Mouse (Mus musculus): ENCODE measurements at regions not wholly inside any gene's neighbourhood (a gene's known extent, or its start where the extent isn't known, plus 50 kb on each side); places are given as distances from the start of the nearest gene placed in this dataset.

DNA sequence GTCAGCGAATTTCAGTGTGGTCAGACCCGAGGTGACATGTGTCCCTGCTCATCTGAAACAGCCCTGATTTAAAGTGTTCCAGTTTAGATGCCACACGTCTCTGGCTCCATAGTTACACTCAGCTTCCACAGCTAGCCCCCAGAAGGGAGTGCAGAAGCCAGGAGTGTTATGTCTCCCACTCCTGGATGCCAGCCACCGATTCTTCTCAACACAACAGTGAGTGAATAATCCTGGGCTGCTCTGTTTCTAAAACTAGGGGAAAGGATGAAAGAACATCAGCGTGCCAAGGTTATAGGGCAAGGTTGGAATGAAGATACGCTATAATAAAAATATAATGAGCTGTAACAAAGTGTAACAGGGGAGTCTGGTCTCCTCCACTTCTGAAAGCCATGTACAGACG lies 51.5 kb upstream of the Stmnd1 start:
- TF ChIP-seq CTCF (IDR thresholded peaks at IDR 0.05; ENCODE audit: low read depth, low read length) (no peak), POLR2A (IDR thresholded peaks at IDR 0.05; ENCODE audit: insufficient read depth, low read length) (no peak), EP300 (IDR thresholded peaks at IDR 0.05; ENCODE audit: insufficient read depth, low read depth, low read length) (no peak)
- no peaks in the 10 kb centered on the region for H3K36me3 ChIP-seq (ENCODE audit: control insufficient read depth, insufficient read depth, low read length, poor library complexity, severe bottlenecking)
- no peak overlapping the region for H3K27ac ChIP-seq (ENCODE audit: insufficient read depth, low read length)
- H3K4me1 ChIP-seq (ENCODE audit: control insufficient read depth, insufficient read depth, low read length): no peaks in the 10 kb centered on the region
- no peak overlapping the region for H3K4me3 ChIP-seq (ENCODE audit: low read depth, low read length)
- no peak overlapping the region for H3K9ac ChIP-seq (ENCODE audit: low read depth, poor library complexity, severe bottlenecking)
- H3K27me3 ChIP-seq (ENCODE audit: control insufficient read depth, insufficient read depth, low read length, poor library complexity, severe bottlenecking): no peaks in the 10 kb centered on the region; the same call in 1 of the 2 replicates
- H3K9me3 ChIP-seq (replicated peaks; ENCODE audit: control insufficient read depth, insufficient read depth, low read length, poor library complexity, severe bottlenecking): 0 out of 2 replicates have a peak, but pooled peaks cover 3% of the 10 kb centered on the region

DNA sequence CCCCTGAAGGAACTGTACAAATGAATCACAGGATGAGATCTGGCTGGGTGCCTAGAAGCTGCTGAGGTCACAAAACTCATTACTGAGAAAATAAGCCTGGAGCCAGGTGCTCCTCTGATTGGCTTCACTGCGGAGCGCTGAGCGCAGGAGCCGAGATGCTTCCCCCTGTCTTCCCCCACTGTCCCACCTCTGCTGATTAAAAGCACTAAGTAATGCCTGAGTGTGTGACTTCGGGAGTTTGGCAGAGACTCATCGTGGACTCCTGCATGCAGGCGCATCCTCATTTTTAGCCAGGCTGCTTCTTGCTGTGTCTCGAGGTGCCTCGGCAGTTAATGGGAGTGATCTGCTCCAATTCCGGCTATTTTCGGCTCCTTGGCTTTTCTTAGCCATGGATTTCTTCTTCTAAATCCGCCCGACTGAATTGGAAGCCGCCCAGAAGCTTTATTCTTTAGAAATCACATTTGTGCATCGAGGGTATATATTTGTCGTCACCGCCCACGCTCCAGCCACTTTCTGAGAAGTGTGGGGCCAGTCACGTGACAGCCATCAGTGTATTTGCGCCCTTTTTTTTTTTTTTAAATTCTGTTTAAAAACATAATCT lies 55.3 kb upstream of the Stmnd1 start:
- H3K9ac ChIP-seq (ENCODE audit: low read depth, poor library complexity, severe bottlenecking): no peak overlapping the region
- H3K4me3 ChIP-seq (ENCODE audit: low read depth, low read length): no peak overlapping the region
- no peaks in the 10 kb centered on the region; the same call in 1 of the 2 replicates for H3K27me3 ChIP-seq (ENCODE audit: control insufficient read depth, insufficient read depth, low read length, poor library complexity, severe bottlenecking)
- H3K9me3 ChIP-seq (replicated peaks; ENCODE audit: control insufficient read depth, insufficient read depth, low read length, poor library complexity, severe bottlenecking): 0 out of 2 replicates have a peak, but pooled peaks cover 3% of the 10 kb centered on the region
- H3K27ac ChIP-seq (ENCODE audit: insufficient read depth, low read length): no peak overlapping the region
- TF ChIP-seq POLR2A (IDR thresholded peaks at IDR 0.05; ENCODE audit: insufficient read depth, low read length) (no peak), EP300 (IDR thresholded peaks at IDR 0.05; ENCODE audit: insufficient read depth, low read depth, low read length) (no peak), CTCF (IDR thresholded peaks at IDR 0.05; ENCODE audit: low read depth, low read length) (no peak)
- no peaks in the 10 kb centered on the region for H3K36me3 ChIP-seq (ENCODE audit: control insufficient read depth, insufficient read depth, low read length, poor library complexity, severe bottlenecking)
- H3K4me1 ChIP-seq (ENCODE audit: control insufficient read depth, insufficient read depth, low read length): no peaks in the 10 kb centered on the region

DNA sequence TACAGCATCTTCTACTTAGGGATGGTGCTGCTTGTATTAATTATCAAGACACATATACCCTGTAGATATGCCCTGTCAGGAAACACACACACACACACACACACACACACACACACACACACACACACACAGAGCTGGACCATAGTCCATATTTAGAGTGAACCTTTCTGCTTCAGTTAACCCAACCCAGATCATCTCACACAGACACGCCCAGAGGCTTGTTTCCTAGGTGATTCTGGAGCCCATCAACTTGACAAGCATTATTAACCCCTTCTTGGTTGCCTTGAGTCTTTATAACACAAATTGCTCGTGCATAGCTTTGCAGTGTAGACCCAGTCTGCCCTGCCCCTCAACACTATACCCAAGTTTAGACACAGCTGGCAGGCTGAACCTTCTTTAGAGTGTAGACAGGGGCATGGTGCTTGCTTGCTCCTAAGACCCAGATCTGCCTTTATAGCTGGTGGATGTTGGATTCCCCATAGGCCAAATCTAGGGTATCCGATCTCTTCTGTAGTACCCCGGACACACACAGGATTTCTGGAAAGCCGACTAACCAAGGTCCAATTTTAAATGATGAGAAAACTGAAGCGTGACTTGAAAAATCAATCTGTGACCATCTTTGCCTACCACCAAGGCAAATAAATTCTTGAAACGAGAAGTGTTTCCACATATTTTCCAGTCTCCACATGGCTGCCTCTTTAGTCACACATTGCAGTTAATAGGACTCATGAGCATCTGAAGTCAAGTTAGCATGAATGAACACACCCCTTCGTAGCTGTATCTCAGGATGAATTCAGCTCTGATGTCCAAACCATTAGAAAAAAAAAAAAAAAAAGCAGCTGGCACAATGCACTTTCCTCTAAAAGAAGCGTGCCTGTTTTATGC lies 56.3 kb upstream of the Stmnd1 start:
- no peak overlapping the region for H3K27ac ChIP-seq (ENCODE audit: insufficient read depth, low read length)
- no peaks in the 10 kb centered on the region for H3K4me1 ChIP-seq (ENCODE audit: control insufficient read depth, insufficient read depth, low read length)
- TF ChIP-seq EP300 (IDR thresholded peaks at IDR 0.05; ENCODE audit: insufficient read depth, low read depth, low read length) (no peak), CTCF (IDR thresholded peaks at IDR 0.05; ENCODE audit: low read depth, low read length) (no peak), POLR2A (IDR thresholded peaks at IDR 0.05; ENCODE audit: insufficient read depth, low read length) (no peak)
- 0 out of 2 replicates have a peak, but pooled peaks cover 3% of the 10 kb centered on the region for H3K9me3 ChIP-seq (replicated peaks; ENCODE audit: control insufficient read depth, insufficient read depth, low read length, poor library complexity, severe bottlenecking)
- no peaks in the 10 kb centered on the region for H3K36me3 ChIP-seq (ENCODE audit: control insufficient read depth, insufficient read depth, low read length, poor library complexity, severe bottlenecking)
- H3K27me3 ChIP-seq (ENCODE audit: control insufficient read depth, insufficient read depth, low read length, poor library complexity, severe bottlenecking): no peaks in the 10 kb centered on the region; the same call in 1 of the 2 replicates
- H3K9ac ChIP-seq (ENCODE audit: low read depth, poor library complexity, severe bottlenecking): no peak overlapping the region
- H3K4me3 ChIP-seq (ENCODE audit: low read depth, low read length): no peak overlapping the region

GRCm38 (mm10) chr13:46203551-46203950 lies 70.0 kb upstream of the Stmnd1 start:
- H3K4me1 ChIP-seq (ENCODE audit: control insufficient read depth, insufficient read depth, low read length): no peaks in the 10 kb centered on the region
- no peaks in the 10 kb centered on the region for H3K36me3 ChIP-seq (ENCODE audit: control insufficient read depth, insufficient read depth, low read length, poor library complexity, severe bottlenecking)
- no peak overlapping the region for H3K27ac ChIP-seq (ENCODE audit: insufficient read depth, low read length)
- no peak for TF ChIP-seq EP300 (IDR thresholded peaks at IDR 0.05; ENCODE audit: insufficient read depth, low read depth, low read length)
- TF ChIP-seq POLR2A (IDR thresholded peaks at IDR 0.05; ENCODE audit: insufficient read depth, low read length): no peak
- TF ChIP-seq CTCF (IDR thresholded peaks at IDR 0.05; ENCODE audit: low read depth, low read length): no peak
- no peaks in the 10 kb centered on the region for H3K27me3 ChIP-seq (ENCODE audit: control insufficient read depth, insufficient read depth, low read length, poor library complexity, severe bottlenecking)
- H3K9ac ChIP-seq (ENCODE audit: low read depth, poor library complexity, severe bottlenecking): no peak overlapping the region
- no peak overlapping the region for H3K4me3 ChIP-seq (ENCODE audit: low read depth, low read length)
- no peaks in the 10 kb centered on the region for H3K9me3 ChIP-seq (replicated peaks; ENCODE audit: control insufficient read depth, insufficient read depth, low read length, poor library complexity, severe bottlenecking)

DNA sequence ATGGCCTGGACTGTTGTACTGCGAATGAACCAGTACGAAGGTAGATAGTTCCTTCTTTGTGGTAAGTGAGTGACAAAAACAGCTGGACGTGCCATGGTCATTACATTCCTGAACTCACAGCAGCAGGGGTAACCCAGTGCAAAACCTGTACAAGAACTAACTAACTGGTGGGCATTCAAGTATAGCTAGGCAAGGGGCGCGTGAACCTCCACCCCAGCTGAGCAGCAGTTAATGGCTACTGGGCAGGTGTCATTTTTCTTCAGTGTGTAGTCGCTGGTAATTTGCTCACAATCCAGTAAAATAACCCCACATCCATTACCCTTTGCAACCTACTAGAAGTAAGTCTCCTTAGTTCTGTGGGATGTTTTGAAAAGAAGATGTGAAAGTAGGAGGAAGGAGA lies 70.9 kb upstream of the Stmnd1 start:
- no peaks in the 10 kb centered on the region for H3K27me3 ChIP-seq (ENCODE audit: control insufficient read depth, insufficient read depth, low read length, poor library complexity, severe bottlenecking)
- H3K9me3 ChIP-seq (replicated peaks; ENCODE audit: control insufficient read depth, insufficient read depth, low read length, poor library complexity, severe bottlenecking): no peaks in the 10 kb centered on the region
- no peak overlapping the region for H3K9ac ChIP-seq (ENCODE audit: low read depth, poor library complexity, severe bottlenecking)
- H3K27ac ChIP-seq (ENCODE audit: insufficient read depth, low read length): no peak overlapping the region
- no peak overlapping the region for H3K4me3 ChIP-seq (ENCODE audit: low read depth, low read length)
- no peaks in the 10 kb centered on the region for H3K36me3 ChIP-seq (ENCODE audit: control insufficient read depth, insufficient read depth, low read length, poor library complexity, severe bottlenecking)
- H3K4me1 ChIP-seq (ENCODE audit: control insufficient read depth, insufficient read depth, low read length): no peaks in the 10 kb centered on the region
- TF ChIP-seq POLR2A (IDR thresholded peaks at IDR 0.05; ENCODE audit: insufficient read depth, low read length): no peak
- TF ChIP-seq EP300 (IDR thresholded peaks at IDR 0.05; ENCODE audit: insufficient read depth, low read depth, low read length): no peak
- TF ChIP-seq CTCF (IDR thresholded peaks at IDR 0.05; ENCODE audit: low read depth, low read length): no peak

Measured in ES-Bruce4 (cell line).